Mouse (Mus musculus) naive thymus-derived CD4-positive, alpha-beta T cell, adult 2 months (primary cell): Measurements from ENCODE around the gene Fam196a.

ENCODE experiments used
- DNase-seq: peaks from one replicate; pipeline ENCODE4 v3.0.0-alpha.2; 2011; ENCODE audit warnings: low read depth

Fam196a gene

DNA sequence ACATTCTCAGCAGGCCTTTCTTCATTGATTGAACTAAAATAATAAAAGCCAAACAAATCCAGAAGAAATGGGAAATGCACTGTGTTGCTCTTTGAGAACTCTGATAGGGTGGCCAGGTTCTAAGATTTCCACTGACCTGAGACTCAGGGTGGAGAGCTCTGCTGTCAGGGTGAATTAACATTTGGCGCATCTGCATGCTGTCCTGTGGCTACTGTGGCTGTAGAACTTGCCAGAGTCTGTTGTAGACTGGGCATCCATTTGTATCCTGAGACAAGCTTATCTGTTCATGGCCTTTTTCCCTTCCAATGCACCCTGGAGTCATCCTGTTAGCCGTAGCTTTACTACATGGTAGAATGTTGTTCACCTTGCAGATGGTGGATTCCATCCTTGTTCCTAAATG, 98.2 kb downstream of the Fam196a start:
- DNase-seq: no peak
